Mouse (Mus musculus): ENCODE results near the gene Dnajb7. TPM values are rescaled to one million over a fixed set of nuclear protein-coding genes. Genes with fewer than 3 reads are reported as not detected.
"Not testable (repeated sequence)": the region's sequence is repeated elsewhere in the genome, so short reads cannot be mapped to it uniquely, and the experiment has no call there.

Gene Dnajb7
- not detected for total RNA-seq (2022)

DNA sequence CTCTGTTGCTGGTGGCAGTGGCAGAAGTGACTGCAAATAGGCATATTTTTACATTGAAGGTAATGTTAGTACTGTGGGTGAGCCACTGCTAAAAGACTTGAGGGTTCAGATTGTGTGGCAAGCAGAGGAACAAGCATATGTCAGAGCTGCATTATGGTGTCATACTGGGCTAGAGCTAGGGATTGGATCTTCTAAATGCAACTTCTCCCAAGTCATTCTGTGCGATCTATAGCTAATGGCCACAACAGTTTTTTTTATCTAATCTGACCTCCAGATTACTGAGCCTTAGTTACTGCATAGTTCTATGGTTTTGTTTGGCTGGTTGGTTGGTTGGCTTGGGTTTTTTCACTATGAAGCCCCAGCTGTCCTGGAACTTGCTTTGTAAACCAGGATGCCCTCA lies at the start of gene Dnajb7:
Gene Dnajb7 (minus strand): TSS at position 101 of the 400 bp plus-strand sequence.
- DNase-seq (ENCODE audit: low spot score in 2 of 2): no peak

DNA sequence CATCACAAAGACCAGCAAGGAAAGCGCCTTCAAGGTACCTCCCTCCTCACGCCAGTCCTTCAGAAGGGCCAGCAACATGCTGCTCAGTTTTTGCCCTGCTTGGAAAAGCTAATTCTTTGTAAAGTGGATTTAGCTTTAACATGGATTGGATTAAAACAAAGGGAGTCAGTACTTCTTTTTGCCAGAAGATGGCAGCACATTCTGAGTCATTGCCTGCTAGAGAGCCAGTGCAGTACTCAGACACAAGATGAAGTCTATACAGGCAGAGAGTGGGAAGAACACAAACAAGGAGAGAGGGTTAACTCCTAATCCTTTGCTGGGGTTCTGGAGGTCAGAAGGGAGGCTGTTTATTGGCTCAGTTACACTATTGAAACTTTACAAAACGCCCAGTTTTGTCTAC lies 40.4 kb upstream of the Dnajb7 start:
- peak in 1 of 2 experiments; percentile 26 for DNase-seq (ENCODE audit: low spot score in 2 of 2)

DNA sequence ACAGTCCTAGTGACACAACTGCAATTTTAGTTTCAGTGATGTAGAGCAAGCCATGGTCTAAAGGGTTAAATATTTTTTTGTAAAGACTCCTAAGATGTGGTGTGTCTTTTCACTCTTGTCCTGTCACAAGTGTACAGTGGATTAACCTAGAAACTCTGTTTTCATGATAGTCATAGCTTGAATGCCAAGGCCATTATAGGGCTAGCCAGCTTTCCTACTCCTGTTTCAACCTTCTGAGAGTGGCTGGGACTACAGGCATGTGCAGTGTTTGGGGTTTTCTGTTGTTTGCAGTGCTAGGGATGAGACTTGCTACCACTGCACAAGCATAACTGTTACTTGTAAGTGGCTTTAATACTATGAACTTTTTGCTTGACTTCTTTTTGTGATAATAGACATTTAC lies 31.1 kb upstream of the Dnajb7 start:
- no peak for DNase-seq (ENCODE audit: low spot score in 2 of 2)

DNA sequence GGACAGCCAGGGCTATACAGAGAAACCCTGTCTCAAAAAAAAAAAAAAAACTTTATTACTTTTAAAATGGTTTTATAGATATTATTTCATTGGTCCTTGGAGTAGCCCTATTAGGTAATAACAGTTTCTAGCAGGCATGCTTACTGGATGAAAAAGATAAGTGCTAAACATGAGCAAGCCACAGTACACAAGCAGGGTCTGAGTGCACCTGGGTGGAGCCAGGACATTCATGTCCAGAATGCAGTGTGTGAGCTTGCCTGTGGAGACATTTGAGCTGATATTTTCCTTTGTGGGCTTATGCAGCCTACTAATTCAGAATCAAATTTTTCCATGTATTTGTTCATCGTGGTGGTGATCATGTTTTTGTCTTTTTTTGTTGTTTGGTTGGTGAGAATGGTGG lies 30.2 kb upstream of the Dnajb7 start:
- no peak for DNase-seq (ENCODE audit: low spot score in 2 of 2)

DNA sequence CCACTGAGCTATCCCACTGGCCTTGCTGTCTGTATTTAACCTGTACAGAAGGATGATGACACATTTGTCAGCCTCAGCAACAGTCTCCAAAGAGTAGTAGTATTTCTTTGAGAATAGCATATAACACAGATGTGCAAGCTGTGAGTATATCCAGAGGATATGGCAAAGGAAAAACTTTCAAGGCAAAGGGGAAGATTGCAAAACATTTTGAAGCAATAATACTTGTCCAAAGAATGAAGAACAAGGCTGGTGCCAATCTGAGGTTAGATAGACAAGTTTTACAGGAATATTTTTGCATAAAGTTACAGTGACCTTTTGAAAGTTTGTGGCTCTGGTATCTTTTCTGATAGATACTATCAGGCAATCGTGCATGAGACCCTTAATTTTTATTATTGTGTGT lies 23.1 kb upstream of the Dnajb7 start:
- no peak for DNase-seq (ENCODE audit: low spot score in 2 of 2)

DNA sequence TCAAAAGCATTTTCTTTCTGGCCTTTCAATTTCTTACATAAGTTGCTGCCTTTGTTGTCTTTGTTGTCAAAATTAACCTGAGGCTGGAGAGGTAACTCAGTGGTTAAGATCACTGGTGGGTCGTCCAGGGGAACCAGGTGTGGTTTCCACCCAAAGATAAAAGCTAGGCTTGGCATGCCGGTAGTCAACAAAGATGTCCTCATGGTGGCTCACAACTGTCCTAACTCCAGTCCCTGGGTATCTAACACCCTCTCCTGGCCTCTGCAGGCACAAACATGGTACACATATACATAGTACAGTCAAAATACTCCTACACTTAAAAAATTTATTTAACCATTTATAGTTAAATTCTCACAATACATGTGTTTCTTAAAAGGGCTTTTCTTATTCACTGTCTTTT lies 19.8 kb upstream of the Dnajb7 start:
- no peak for DNase-seq (ENCODE audit: low spot score in 2 of 2)

DNA sequence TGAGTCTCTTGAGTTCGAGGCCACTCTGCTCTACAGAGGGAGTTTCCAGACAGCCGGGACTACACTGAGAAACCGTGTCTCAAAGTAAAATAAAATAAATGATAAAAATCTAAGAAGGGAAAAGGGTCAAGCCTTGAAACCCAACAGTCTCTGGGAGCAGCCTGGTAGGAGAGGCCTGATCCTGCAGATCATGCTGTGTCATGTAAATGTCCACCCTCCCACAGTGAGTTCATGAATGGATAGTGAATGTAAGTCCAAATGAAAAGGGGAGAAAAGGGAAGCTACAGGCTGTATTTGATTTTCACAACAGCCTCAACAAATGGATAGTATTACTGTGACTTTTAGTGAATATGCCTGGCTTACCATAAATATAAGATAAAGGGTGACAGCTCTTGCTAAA lies 17.2 kb upstream of the Dnajb7 start:
- no peak for DNase-seq (ENCODE audit: low spot score in 2 of 2)

DNA sequence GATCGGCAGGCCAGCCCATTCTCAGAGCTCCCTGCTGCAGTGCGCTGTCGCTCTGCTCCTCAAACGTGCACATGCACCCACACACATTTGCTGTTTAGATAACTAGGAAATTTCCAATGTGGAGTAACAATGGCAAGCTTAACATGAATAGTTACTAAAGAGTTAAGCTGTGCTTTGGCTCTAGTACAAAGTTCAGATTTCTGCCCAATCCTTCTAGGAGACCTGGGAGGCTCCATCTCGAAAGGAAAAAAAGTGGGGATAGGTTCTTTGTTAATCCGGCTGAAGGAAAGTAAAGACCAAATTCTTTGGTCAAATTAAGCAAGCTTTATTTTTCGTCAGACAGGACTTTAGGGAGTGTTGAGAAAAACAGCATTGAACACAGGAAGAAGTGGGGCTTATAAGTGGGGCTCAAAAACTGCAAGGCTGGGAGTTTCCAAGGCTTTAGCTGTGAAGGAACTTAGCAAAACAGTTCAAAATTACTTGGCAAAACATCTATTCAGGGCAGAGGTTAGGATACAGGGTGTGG lies 14.1 kb upstream of the Dnajb7 start:
- no peak for DNase-seq (ENCODE audit: low spot score in 2 of 2)

DNA sequence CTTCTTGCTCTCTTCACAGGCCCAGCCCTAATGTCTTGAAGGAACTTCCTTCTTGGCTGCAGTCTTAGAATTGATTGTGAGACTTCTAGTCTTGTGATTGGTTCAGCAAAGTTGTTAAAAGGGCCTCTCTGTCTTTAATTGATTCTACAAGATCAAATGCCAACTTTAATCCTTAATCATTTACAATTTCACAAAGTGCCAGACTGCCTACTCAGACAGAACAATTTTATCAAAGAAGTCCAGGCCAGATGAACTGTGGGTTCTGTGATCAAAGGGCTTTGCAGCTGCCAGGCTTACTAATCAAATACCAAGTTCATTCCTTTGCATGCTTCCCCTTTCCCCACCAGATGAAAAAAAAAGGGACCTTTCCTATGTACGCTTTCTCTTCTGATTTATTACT lies 13.4 kb upstream of the Dnajb7 start:
- DNase-seq (ENCODE audit: low spot score in 2 of 2): no peak

DNA sequence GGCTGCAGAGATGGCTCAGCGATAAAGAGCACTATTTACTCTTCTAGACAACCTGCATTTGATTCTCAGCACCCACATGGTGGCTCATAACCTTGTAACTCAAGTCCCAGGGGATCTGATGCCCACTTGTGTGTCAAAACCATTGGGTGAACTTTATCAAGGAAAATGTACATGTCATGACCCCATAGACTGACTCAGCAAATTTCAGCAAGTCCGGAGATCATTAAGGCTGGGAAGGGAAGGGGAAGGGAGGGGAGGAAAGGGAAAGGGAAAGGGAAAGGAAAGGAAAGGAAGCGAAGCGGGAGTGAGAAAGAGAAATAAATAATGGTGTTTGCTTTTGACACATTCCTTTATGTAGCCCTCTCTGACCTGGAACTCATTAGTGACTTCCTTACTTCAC lies 10.0 kb upstream of the Dnajb7 start:
- no peak for DNase-seq (ENCODE audit: low spot score in 2 of 2)

DNA sequence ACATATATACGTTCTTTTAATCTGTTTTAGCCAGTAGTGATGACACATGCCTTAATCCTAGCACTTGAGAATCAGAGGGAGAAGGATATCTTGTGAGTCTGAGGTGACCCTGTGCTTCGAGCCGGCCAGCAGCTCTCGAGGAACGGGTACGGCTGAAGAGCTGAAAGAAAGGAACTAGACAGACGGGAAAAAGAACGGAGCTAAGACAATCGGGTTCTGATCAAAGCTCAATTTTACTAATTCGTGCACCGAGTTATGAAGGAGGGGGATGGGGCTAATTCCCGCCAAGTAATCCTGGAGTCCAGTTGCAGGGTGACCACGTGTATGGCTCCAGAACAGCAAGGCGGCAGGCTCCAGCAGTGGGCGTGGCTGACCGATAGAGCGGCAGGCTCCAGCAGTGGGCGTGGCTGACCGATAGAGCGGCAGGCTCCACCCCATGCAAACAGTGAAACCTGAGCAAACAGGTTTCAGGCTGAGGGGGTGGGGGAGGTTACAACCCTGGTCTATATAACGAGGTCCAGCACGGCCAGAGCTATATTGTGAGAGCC lies 8.7 kb upstream of the Dnajb7 start:
- DNase-seq (ENCODE audit: low spot score in 2 of 2): not testable (repeated sequence)

DNA sequence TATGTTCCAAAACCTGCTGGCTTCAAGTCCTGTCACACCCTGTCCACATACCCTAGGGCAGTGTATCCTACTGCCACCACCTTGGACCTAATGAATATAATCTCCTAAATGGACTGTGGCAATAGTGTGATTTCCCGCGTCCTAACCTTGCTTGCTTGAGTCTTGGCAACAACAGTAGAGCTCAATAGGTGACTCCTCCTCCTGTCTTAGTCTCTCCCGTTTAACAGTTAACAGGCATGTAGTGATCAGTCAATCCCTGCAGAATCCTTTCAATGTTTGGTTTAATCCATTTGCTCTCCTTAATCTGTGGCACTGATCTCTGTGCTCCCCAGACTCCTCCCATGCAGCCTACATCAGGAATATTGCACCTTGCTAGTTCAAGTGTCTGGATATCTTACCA lies 3.1 kb downstream of the Dnajb7 start:
- no peak for DNase-seq (ENCODE audit: low spot score in 2 of 2)

DNA sequence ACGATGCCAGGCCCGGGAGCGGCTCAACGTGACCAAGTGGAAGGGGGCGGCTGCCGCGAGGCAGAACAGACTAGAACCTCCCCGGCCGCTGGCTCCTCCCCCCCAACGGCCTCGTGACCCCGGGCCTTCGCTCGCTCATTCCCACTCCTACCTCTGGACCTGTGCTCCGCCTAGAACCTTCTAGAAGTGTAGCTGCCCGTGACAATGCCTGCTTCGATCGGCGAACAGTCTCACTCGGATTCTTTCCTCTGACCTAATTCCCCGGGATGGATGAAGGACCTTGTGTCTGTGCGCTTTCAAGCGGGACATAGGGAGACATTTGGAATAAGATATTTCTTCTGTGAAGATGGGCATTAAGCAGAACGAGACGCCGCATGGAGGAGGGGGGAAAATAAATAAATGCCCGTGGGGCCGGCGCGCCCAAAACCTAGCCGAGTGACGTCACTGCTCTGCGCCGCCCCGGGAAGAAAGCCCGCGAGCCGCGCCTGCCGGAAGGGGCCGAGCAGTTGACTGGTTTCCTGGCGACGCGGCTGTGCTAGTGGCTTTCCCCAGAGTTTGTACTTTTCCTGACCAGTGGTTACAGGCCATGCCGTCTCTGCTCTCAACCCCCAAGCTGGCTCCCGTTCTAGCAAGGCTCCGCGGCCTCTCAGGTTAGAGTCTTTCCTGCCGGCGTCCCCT lies 8.3 kb downstream of the Dnajb7 start, which contains the start of the genes St13 and Xpnpep3:
Gene St13 (minus strand): TSS at position 440 of the 678 bp plus-strand sequence.
Gene Xpnpep3 (plus strand): TSS at position 501 of the 678 bp plus-strand sequence.
- DNase-seq (ENCODE audit: low spot score in 2 of 2): peak; percentile 95 to 99

DNA sequence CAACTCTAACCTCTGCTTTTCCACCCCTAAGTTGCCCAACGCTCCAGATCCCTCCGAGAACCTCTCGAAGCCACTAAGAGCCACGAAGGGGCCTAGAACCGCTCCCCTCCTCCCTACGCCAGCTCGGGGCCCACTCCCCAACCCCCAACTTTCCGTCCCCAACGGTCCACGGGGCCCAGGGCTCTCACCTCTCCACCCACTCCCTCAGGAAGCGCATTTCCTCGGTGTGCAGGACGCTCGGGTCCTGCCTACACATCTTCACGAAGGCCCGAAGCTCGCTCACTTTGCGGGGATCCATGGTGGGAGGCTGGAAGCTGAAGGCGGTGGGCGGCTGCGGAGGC lies 8.8 kb downstream of the Dnajb7 start:
- DNase-seq (ENCODE audit: low spot score in 2 of 2): no peak

DNA sequence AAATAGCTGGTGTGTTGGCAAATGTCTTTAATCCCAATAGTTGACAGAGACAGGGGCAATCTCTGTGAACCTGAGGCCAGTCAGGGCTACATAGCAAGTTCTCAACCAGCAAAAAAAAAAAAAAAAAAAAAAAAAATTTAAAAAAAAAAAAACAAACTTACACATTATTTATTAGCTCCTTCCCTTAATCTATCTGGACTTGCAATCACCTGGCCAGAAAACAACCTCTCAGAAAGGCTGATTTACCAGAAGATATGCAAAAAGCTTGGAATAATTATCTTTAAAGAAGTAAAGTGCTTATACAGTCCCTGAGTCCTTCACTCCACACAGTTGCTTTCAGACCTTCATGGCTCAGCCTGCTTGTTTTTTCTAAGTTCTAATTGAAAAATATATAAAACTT lies 9.9 kb downstream of the Dnajb7 start:
- no peak for DNase-seq (ENCODE audit: low spot score in 2 of 2)

DNA sequence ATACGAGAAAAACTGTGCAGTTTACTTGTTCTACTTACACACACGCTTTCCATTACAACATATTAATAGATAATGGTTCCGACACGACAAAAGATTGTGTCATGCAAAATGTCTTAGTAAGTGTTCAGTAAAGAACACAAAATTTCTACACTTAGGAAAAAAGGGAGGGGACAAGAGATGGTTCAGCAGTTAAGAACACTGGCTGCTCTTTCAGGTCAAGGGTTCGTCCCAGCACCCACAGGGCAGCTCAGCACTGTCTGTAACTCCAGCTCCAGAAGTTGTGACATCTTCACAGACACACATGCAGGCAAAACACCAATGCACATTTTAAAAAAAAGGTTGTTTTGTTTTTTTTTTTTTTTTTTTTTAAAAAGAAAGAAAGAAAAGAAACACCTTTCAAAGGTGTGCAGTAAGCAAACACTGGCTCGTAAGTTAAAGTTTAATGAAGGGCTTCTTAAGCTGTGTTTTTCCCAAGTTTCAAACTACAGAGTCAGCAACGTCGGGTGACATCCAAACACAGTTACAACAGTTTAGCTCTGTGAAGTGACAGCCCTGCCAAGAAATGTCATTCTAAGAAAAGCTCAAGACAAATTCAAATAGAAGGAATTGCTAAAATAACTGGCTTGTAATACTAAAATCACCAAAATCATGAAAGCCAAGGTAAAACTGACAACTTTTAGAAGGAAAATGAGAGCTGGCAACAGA lies 13.7 kb downstream of the Dnajb7 start:
- no peak for DNase-seq (ENCODE audit: low spot score in 2 of 2)

DNA sequence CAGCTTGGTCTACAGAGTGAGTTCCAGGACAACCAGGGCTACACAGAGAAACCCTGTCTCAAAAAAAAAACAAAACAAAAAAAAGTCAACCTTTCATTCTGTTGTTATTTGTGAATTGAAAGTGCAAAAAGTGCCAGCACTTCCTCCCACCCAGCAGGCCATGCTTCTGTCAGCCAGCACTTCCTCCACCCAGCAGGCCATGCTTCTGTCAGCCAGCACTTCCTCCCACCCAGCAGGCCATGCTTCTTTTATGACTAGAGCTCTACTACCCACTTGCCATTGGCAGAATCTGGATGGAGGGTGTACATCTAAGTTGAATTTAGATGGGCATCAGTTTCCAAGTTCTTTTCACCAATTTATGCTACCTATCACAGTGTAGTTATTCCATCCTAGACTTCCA lies 15.1 kb downstream of the Dnajb7 start:
- peak in 1 of 2 experiments; percentile 58 for DNase-seq (ENCODE audit: low spot score in 2 of 2)

DNA sequence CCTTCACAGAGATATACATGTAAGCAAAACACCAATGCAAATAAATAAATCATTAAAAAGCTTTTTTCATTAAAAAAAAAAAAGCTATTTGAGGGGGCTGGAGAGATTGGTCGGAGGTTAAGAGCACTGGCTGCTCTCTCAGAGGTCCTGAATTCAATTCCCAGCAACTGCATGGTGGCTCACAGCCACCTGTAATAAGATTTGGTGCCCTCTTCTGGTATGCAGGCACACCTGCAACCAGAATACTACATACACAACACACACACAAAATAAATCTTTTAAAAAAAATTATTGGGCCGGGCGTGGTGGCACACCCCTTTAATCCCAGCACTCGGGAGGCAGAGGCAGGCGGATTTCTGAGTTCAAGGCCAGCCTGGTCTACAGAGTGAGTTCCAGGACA lies 21.8 kb downstream of the Dnajb7 start:
- no peak for DNase-seq (ENCODE audit: low spot score in 2 of 2)

DNA sequence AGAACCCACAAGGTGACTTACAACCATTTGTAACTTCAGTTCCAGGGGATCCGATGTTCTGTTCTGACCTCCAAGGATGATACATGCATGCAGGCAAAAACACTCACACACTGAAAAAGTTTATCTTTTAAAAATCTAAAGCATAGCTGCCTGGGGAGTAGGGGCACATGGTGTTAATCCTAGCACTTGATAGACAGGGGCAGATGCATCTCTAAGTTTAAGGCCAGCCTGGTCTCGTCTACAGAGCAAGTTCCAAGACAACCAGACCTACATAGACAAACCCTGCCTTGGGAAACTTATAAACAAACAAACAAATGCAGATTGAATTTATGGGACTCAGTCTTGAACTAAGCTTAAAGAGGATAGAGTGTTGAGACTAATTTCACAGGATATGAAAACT lies 29.3 kb downstream of the Dnajb7 start:
- no peak for DNase-seq (ENCODE audit: low spot score in 2 of 2)

DNA sequence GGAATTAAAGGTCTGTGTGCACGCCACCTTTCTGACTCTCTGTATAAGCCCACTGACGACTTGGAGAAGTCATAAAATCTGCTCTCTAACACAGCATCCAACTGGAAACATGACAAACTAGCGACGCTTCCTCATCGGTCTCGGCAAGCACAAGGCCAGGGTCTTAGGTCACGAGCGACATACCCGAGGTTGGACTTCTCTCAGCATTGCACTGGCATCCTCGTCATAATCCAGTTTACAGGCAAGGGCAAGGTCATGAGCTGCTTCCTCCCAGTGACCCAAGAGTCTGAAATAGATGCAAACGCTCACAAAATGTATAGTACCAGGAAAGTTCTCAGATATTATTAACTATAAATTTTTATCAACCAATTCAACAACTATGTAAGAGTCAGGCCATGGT lies 33.5 kb downstream of the Dnajb7 start:
- DNase-seq (ENCODE audit: low spot score in 2 of 2): no peak

DNA sequence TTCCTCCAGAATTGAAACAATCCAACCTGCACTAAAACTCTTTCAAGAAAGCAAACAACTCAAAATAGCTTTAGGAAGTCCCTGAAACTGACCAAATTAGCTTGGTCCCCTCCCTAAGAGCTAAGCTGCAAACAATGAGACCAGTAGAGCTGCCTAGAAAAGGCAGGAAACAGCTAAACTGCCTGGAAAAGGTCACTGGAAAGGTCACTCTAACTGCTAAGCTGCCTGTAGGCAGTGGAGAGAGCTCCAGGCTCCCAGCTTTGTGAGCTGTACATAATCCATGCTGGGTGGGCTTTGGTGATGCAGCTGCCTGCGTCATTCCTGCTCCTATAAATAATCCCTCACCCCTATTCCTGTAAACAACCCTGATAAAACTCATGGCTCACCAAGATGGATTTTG lies 37.7 kb downstream of the Dnajb7 start:
- DNase-seq (ENCODE audit: low spot score in 2 of 2): no peak

DNA sequence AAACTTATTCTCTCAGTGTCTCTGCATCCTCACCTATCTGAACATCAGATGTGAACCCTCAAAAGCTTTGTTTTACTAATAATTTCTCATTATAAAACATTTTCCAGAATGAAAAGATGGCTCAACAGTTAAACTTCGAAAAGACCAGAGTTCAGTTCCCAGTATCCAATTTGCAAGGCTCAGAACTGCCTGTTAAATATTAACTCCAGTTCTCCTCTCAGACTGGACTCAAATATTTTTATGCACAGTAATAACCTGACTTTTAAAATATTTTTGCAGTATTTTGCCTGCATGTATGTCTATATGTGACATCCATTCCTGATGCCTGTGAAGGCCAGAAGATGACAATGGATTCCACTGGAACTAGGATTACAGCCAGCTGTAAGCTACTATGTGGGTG lies 39.5 kb downstream of the Dnajb7 start:
- DNase-seq (ENCODE audit: low spot score in 2 of 2): no peak

DNA sequence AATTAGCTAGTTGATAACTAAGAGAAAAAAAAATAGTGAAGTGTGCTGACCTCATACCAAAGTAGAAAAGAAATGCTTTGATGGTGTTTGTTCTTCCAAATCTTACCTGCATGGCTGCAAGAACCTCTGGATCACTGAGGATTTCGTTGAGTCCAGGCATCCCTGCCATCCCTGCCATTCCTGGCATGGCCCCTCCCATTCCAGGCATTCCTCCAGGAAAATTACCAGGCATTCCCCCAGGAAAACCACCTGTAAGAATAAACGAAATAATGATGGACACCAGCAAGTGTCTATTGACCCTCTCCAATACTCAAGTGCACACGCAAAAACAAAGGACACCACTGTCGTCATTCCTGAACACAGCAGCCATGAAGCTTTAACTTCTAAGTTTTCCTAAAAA lies 41.9 kb downstream of the Dnajb7 start:
- no peak for DNase-seq (ENCODE audit: low spot score in 2 of 2)
